Mouse (Mus musculus): ENCODE data around the gene Ccnjl. TPM values are rescaled to one million over a fixed set of nuclear protein-coding genes. Genes with fewer than 3 reads are reported as not detected.

Ccnjl gene
- polyA plus RNA-seq, 1 experiment from 2014 or later = 23.3 TPM

DNA sequence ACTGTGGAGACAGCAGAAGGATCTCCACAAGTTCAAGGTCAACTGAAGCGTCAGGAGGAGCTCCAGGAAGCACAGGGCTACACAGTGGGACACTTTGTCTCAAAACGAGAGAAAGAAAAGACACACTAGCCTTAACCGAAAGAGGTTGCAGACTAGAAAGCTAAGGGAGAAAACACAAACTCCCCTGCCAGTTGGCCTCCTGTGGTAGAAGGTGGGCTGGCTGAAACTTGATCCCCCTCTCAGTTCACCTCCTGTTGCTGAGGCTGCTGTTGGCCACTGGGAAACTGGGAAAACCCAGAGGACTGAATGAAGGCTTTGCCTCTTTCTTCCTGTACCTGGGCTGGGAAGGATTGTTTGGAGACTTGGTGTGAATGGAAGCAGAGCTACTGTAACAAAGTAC lies 1.5 kb downstream of the Ccnjl start:
- 15% methylated on average over 3 of the region's 3 CpGs for WGBS
- peaks cover 25% of the 10 kb centered on the region for H3K4me1 ChIP-seq

DNA sequence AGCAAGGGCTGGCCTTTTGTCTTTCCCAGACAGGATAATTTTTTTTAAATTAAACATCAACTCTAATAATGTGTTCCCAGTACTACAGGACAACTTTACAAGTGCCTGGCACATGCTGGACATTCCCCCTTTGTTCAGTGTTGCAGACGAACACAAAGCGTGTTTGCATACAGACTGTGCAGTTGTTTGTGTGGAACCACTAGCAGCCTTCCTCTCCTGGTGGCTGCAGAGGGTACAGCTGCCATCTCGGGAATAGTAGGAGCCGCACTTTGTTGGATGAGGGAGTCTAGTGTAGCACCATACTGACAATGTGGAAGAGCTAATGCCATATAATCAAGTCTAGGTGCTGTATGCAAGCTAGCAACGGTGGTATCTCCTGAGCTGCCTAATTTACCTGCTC lies 3.0 kb downstream of the Ccnjl start:
- Histone ChIP-seq H3K4me2 (no peak overlapping the region), H3K27me3 (no peaks in the 10 kb centered on the region), H3K4me1 (peaks cover 27% of the 10 kb centered on the region), H3K27ac (no peak overlapping the region), H3K36me3 (peaks cover 22% of the 10 kb centered on the region), H3K4me3 (no peak overlapping the region), H3K9me3 (no peaks in the 10 kb centered on the region), H3K9ac (no peak overlapping the region)
- no peak for ATAC-seq (ENCODE audit: borderline replicate concordance, extremely low read depth, low FRiP score, low TSS enrichment)
- WGBS = 56% methylated on average over 5 of the region's 5 CpGs

More for the DNA sequence above, 1.5 kb downstream of the Ccnjl start:
- H3K27me3 ChIP-seq = no peaks in the 10 kb centered on the region
- H3K27ac ChIP-seq = peak overlapping the region; percentile 15; the same call in 1 of the 2 replicates
- peak overlapping the region; percentile 74 for H3K4me2 ChIP-seq
- H3K9me3 ChIP-seq = no peaks in the 10 kb centered on the region
- H3K4me3 ChIP-seq = peak overlapping the region; percentile 80
- no peak for ATAC-seq (ENCODE audit: borderline replicate concordance, extremely low read depth, low FRiP score, low TSS enrichment)
- H3K36me3 ChIP-seq = peaks cover 18% of the 10 kb centered on the region
- no peak overlapping the region for H3K9ac ChIP-seq

DNA sequence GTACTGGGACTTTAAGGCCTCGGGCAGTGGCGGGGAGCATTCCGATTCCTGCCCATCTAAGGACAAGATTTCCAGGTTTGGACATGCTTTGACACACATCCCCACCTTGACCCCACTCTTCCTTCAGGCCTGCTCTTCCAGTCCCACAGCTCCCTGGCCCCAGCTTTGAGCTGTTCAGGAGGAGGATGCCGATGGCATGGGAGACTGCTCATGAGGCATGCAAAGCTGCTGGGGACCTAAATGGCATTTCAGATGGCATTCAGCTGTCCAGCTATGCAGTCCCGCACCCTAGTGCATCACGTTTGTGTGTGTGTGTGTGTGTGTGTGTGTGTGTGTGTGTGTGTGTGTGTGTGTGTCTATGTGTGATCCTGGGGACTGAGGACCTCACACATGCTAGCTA lies 8.5 kb downstream of the Ccnjl start:
- H3K9me3 ChIP-seq = no peaks in the 10 kb centered on the region
- WGBS = 82% methylated on average over 6 of the region's 6 CpGs
- peaks cover 23% of the 10 kb centered on the region for H3K36me3 ChIP-seq
- H3K4me2 ChIP-seq = no peak overlapping the region
- no peaks in the 10 kb centered on the region for H3K27me3 ChIP-seq
- H3K9ac ChIP-seq = no peak overlapping the region
- H3K4me3 ChIP-seq = no peak overlapping the region
- H3K27ac ChIP-seq = no peak overlapping the region
- no peak for ATAC-seq (ENCODE audit: borderline replicate concordance, extremely low read depth, low FRiP score, low TSS enrichment)
- H3K4me1 ChIP-seq = peaks cover 11% of the 10 kb centered on the region; the same call in 1 of the 2 replicates

DNA sequence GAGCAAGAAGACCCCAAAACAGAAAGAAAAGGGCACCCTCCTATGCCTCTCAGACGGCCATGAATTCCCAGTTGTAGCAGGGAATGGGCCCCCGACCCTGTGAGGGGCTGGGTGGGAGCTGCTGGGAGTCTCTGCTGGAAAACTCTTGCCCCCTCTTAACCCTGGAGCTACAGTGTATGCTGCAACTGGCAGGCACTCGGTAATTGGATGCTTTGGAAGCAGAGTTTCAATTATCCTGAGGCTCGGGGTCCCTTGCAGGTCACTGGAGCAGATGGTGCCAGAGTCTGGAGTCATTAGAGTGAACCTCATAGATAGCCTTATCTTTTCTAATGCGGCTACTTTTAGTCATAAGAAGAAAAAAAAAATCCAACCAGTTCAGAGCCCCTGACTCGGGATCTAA lies 11.3 kb downstream of the Ccnjl start:
- no peaks in the 10 kb centered on the region for H3K9me3 ChIP-seq
- H3K36me3 ChIP-seq = peaks cover 14% of the 10 kb centered on the region
- no peak overlapping the region for H3K4me3 ChIP-seq
- H3K4me2 ChIP-seq = no peak overlapping the region
- peaks cover 22% of the 10 kb centered on the region for H3K4me1 ChIP-seq
- H3K9ac ChIP-seq = no peak overlapping the region
- H3K27me3 ChIP-seq = no peaks in the 10 kb centered on the region
- no peak overlapping the region for H3K27ac ChIP-seq
- no peak for ATAC-seq (ENCODE audit: borderline replicate concordance, extremely low read depth, low FRiP score, low TSS enrichment)
- WGBS = 21% methylated on average over 6 of the region's 6 CpGs

DNA sequence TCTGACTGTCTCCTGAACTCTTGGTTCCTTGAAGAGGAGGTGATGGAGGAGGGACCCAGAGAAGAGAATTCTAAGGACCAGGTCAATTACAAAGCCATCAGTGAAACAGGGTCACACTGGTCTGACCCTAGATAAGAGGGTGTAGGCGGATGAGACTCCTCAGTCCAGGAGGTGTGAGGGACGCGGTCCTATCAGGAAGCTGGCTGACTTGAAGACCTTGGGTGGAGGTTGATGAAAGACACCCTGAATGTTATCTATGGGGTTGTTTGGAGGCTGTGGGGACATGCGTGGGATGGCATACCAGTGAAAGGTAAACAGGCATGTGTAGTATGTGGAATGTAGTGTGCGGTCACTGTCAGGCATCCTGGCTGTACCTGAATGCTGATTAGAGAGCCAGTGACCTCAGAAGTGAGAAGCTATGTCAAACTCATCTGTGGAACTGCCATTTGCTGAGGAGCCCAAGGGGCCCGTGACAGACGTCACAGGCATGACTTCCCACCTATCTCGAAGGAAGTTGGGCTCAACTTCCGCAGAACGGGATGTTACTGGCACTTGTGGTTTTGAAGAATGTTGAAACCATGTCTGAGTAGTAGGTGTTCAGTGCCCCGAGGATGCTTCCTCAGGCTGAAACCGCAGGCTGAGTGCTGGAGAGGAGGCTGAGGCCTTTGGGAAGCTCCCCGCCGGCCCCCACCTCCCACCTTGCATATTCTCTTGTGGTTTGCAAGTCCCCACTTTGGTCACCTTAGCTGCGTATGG lies 15.3 kb downstream of the Ccnjl start:
- H3K27ac ChIP-seq = no peak overlapping the region

DNA sequence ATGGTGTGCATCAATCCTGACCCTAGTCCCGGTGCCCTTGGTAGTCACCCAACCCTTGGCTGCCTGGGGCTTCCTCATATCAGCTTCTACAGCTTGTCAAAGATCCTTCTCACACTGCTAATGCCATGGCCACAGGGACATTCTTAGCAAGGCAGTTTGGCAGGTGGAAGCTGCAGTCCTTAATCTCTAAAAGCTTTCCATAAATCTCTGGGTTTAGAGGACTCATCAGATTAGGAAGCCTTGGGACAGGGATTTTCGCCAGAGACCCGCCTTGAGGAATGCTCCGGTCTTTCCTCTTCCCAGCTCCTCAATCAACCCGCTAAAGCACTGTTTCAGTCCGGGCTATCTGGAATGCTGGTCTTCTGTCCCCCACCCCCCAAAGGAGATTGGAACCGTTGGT lies 16.2 kb downstream of the Ccnjl start:
- no peaks in the 10 kb centered on the region for H3K9me3 ChIP-seq
- H3K36me3 ChIP-seq = peaks cover 4% of the 10 kb centered on the region; the same call in 1 of the 2 replicates
- no peak overlapping the region for H3K27ac ChIP-seq
- no peak for ATAC-seq (ENCODE audit: borderline replicate concordance, extremely low read depth, low FRiP score, low TSS enrichment)
- no peaks in the 10 kb centered on the region for H3K27me3 ChIP-seq
- no peak overlapping the region for H3K4me2 ChIP-seq
- H3K4me3 ChIP-seq = no peak overlapping the region
- whole genome bisulfite sequencing = 56% methylated on average over 7 of the region's 7 CpGs
- H3K9ac ChIP-seq = no peak overlapping the region
- H3K4me1 ChIP-seq = peaks cover 58% of the 10 kb centered on the region

More for the DNA sequence above, 15.3 kb downstream of the Ccnjl start:
- Histone ChIP-seq H3K27me3 (no peaks in the 10 kb centered on the region), H3K4me2 (no peak overlapping the region), H3K36me3 (peaks cover 4% of the 10 kb centered on the region; the same call in 1 of the 2 replicates), H3K9me3 (no peaks in the 10 kb centered on the region), H3K4me1 (peaks cover 54% of the 10 kb centered on the region), H3K4me3 (no peak overlapping the region), H3K9ac (no peak overlapping the region)
- WGBS = 62% methylated on average over 15 of the region's 15 CpGs
- ATAC-seq (ENCODE audit: borderline replicate concordance, extremely low read depth, low FRiP score, low TSS enrichment) = no peak

DNA sequence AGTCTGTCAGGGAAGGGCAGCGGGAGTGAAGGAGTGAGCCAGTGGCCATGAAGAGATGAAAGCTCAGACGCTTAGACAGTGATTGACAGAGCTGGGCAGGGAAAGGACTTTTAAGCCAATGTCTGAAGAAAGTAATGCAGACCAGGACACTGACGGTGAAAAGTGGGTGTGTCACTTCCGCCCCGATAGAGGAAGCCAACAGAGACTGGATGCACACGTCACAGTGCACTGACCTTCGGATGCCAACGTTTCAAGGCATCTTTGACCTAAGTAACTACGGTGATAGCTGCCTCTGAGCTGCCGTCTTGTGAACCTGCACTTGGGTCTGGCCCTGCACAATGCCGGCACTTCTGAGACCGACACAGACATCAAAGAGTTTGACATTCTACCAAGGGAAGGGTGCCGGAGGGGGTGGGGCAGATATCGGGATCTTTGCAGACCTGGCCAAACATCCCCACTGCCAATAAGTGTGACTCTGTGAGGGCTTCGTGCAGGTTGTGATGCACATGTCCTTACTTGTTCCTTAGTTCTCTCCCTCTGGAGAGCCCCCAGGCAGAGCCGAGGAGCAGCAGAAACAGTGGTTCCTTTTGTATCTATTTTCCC lies 17.4 kb downstream of the Ccnjl start:
- no peak overlapping the region for H3K4me2 ChIP-seq
- peaks cover 66% of the 10 kb centered on the region for H3K4me1 ChIP-seq
- H3K4me3 ChIP-seq = no peak overlapping the region
- 0 out of 2 replicates have a peak overlapping the region, but pooled peaks have one; percentile 9 for H3K27ac ChIP-seq
- H3K9me3 ChIP-seq = no peaks in the 10 kb centered on the region
- H3K36me3 ChIP-seq = peaks cover 4% of the 10 kb centered on the region; the same call in 1 of the 2 replicates
- H3K9ac ChIP-seq = no peak overlapping the region
- ATAC-seq (ENCODE audit: borderline replicate concordance, extremely low read depth, low FRiP score, low TSS enrichment) = no peak
- H3K27me3 ChIP-seq = no peaks in the 10 kb centered on the region
- WGBS = 52% methylated on average over 16 of the region's 16 CpGs

DNA sequence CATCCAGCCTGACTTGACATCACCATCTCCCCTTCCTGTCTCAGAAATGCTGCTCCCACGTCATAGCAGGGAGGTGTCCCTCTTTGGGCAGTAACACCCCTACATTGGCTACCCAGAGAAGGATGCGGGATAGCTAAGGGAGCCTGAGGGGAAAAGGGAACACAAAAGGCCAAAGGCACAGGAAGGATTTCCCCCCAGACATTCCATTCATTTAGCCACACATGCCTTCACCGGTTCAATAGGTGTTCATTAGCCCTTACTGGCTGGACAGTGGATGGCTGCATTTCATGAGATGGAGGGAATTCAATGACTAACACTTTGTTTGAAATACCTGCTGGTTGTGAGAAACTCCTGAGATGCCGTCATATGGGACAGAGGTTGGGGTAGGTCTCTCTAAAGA lies 18.1 kb downstream of the Ccnjl start:
- Histone ChIP-seq H3K36me3 (peaks cover 7% of the 10 kb centered on the region; the same call in 1 of the 2 replicates), H3K9ac (no peak overlapping the region), H3K4me1 (peaks cover 66% of the 10 kb centered on the region)

DNA sequence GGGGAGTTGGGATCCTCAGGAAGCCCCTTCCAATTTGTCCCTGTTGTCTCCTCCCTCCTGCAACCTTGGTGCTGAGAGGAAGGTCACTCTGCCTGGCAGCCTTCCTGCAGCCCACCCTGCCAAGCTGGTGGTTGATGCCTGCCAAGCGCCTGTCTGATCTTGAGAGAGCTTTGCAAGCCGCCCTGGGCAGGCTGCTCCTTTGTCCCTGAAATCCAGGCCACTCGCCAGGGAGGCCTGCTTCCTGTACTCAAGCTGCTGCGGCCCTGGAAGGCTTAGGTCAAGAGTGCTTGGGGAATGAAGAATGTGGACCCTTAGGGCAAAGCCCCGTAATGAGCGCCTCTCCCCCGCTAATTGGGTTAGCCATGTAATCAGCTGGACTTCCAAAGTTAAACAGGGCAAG lies 19.6 kb downstream of the Ccnjl start:
- ATAC-seq (ENCODE audit: borderline replicate concordance, extremely low read depth, low FRiP score, low TSS enrichment) = peak; percentile 68; the same call in 1 of the 2 replicates

More for the DNA sequence above, 18.1 kb downstream of the Ccnjl start:
- no peak overlapping the region for H3K4me2 ChIP-seq
- ATAC-seq (ENCODE audit: borderline replicate concordance, extremely low read depth, low FRiP score, low TSS enrichment) = no peak
- H3K27me3 ChIP-seq = no peaks in the 10 kb centered on the region
- H3K9me3 ChIP-seq = no peaks in the 10 kb centered on the region
- WGBS = 57% methylated on average over 4 of the region's 4 CpGs
- peak overlapping the region; percentile 92 for H3K27ac ChIP-seq
- no peak overlapping the region for H3K4me3 ChIP-seq

DNA sequence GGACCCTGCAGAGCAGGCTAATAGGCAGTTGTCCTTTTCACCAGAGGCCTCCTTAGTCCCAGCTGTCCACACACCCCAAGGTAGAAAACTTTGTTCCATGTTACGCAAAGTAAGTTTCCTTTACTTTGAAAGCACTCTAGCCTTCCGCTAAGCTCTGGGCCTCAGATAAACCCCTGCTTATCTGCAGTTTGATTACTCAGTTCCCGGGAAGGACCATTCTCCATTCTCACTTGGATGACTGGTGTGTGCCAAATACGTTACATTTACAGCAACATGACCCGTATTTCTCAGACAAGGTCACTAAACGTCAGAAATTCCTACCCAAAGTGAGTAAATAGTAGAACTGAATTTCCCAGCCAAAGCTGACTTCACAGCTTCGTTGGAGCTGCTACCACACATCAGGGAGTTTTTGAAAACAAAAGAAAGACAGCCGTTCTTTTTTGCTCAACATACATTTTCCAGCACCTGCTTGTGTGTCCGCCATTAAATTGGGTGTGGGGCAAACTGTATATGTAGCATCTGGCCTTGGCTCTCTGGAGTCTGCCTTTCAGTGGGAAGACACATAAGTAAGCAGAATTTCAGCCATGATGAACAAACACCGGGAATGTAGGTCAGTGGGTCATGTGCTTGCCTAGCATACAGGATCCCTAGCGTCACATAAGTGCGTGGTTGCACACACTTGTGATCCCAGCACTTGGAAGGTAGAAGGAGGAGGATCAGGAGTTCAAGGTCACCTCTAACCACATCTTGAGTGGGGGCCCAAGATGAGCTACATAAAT lies 20.3 kb downstream of the Ccnjl start:
- H3K4me3 ChIP-seq = no peak overlapping the region
- H3K4me2 ChIP-seq = peak overlapping the region; percentile 3; the same call in 1 of the 2 replicates
- no peaks in the 10 kb centered on the region for H3K27me3 ChIP-seq
- WGBS = 20% methylated on average over 12 of the region's 12 CpGs
- peaks cover 57% of the 10 kb centered on the region for H3K4me1 ChIP-seq
- H3K9me3 ChIP-seq = no peaks in the 10 kb centered on the region
- no peak overlapping the region for H3K9ac ChIP-seq
- peak overlapping the region; percentile 92 for H3K27ac ChIP-seq
- peak; percentile 44; the same call in 1 of the 2 replicates for ATAC-seq (ENCODE audit: borderline replicate concordance, extremely low read depth, low FRiP score, low TSS enrichment)
- H3K36me3 ChIP-seq = peaks cover 3% of the 10 kb centered on the region; the same call in 1 of the 2 replicates

More for the DNA sequence above, 19.6 kb downstream of the Ccnjl start:
- H3K4me1 ChIP-seq = peaks cover 60% of the 10 kb centered on the region
- no peaks in the 10 kb centered on the region for H3K9me3 ChIP-seq
- H3K36me3 ChIP-seq = peaks cover 7% of the 10 kb centered on the region; the same call in 1 of the 2 replicates
- no peaks in the 10 kb centered on the region for H3K27me3 ChIP-seq
- WGBS = 5% methylated on average over 7 of the region's 7 CpGs
- H3K27ac ChIP-seq = peak overlapping the region; percentile 92
- no peak overlapping the region for H3K4me3 ChIP-seq
- 0 out of 2 replicates have a peak overlapping the region, but pooled peaks have one; percentile 0 for H3K9ac ChIP-seq
- H3K4me2 ChIP-seq = peak overlapping the region; percentile 0; the same call in 1 of the 2 replicates

DNA sequence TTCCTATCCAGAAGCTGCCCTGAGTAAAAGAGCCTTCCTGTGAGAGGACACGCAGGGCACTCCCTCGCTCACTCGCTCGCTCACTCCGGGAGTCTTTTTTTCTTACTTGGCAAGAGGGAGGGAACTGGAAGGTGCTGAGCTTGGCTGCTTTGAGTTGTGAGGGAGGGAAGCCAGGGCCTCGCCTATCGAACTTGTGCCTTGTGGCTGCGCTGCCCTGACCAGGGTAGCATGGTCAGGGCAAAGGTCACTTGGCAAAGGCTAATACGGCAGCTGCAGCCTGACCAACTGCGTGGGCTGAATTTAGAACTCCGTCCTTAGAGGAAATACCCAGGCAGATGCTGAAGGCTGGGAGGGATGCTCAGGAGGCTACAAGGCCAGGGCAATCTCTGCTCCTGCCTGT lies 21.1 kb downstream of the Ccnjl start:
- Histone ChIP-seq H3K4me1 (peaks cover 54% of the 10 kb centered on the region), H3K4me3 (no peak overlapping the region), H3K27ac (peak overlapping the region; percentile 92), H3K36me3 (0 out of 2 replicates have a peak, but pooled peaks cover 2% of the 10 kb centered on the region), H3K4me2 (peak overlapping the region; percentile 3; the same call in 1 of the 2 replicates), H3K9ac (no peak overlapping the region), H3K9me3 (no peaks in the 10 kb centered on the region), H3K27me3 (no peaks in the 10 kb centered on the region)
- ATAC-seq (ENCODE audit: borderline replicate concordance, extremely low read depth, low FRiP score, low TSS enrichment) = no peak
- WGBS = 18% methylated on average over 11 of the region's 11 CpGs

All from lung, embryonic 15.5 days (tissue).